Mouse (Mus musculus) spleen, embryonic (tissue): Measurements from ENCODE around the gene Runx3.

Experiments used
- CTCF ChIA-PET: fragments of 350-600 bp; sonication (Branson Sonifier 250); formaldehyde crosslinking; loops from one replicate; lab custom pipeline; 2022; lab: Charles Lee

Gene Runx3

DNA sequence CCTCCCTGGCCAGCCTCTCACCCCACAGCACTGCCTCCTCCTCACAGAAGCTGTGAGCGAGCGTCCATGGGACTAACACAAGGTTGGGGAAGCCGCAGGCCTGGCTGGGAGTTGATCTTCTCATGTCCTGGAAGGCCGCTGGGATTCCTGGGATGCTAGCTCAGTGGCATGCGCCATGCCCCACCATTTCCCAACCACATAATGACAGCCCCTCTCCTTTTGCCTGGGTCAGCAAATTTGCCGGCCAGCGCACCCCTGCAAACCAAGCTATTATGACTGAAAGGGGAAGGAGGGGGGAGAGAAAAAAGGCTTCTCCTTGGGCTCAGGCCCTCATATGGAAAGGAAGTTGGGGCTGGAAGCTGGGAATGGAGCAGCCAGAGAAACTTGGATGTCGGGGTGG, 6.8 kb upstream of the Runx3 start:
- CTCF ChIA-PET: no interaction called here

DNA sequence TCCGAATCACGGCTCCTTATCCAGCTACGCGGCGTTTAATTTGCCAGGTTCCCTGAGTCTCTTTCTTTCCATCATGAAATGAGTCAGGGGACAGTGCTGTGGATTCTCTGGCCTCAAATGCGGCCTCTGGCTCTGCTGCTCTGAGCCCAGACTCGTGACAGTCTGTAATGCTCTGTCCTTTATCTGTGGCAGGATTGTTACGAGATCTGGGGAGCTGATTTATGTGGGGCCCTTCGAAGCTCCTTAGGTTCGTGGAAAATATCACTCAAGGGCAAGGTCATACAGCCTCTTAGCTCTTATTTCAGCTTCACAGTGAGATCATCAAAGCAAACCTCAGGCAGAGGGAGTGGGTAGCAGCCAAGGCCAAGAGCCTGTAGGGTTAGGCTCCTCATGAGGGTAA, 6.2 kb upstream of the Runx3 start:
- CTCF ChIA-PET: no interaction called here

GRCm38 (mm10) chr4:135115426-135116170, 4.9 kb upstream of the Runx3 start:
- CTCF ChIA-PET: interaction anchor here (0.9 kb wide), 1 partner anchor 20 kb away, joined by 4 read pairs; no protein-coding TSS in a partner anchor

DNA sequence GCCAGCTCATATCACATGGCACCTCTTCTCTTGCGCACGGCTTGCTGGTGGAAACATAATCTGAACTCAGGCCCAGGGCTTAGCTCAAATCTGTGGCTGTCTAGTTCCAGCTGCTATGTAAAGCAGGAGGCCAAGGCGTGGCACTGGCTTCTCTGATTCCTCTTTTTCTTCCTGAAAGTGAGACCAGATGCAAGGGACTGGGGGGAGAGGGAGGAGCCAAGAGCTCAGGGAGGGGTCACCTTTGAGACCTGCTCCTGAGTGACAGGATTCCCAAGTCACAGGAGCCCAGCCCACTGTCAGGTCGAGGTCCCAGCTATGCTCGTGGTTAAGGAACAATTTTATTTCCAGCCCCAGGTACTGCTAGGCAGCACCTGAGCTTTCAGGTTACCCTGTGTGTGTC, 4.1 kb upstream of the Runx3 start:
- CTCF ChIA-PET: interaction anchor here (0.6 kb wide), 2 partner anchors 8 to 391 kb away, joined by 6 to 8 read pairs; no protein-coding TSS in a partner anchor

DNA sequence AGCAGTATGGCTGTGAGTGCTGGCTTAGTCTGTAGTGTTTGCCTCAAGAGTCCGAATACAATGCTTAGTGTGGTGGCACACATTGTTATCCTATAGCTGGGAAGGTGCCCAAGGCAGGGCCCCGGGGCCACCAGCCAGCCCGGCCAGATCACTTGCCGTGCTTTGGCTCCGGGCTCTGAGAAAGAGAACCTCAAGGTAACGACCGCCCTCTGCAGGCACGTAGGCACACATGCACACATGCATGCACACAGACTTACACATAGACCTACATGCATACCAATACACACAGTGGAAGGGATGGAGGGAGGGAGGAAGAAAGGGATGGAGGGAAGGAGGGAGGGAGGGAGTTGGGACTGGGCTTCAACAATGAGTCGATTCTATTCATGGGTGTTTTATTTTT, 2.6 kb upstream of the Runx3 start:
- CTCF ChIA-PET: no interaction called here

- CTCF ChIA-PET: no interaction called here
These were observed 1.5 kb upstream of the Runx3 start for GRCm38 (mm10) chr4:135118855-135119474.

- CTCF ChIA-PET: interaction anchor here (0.6 kb wide), 1 partner anchor 498 kb away, joined by 5 read pairs; no protein-coding TSS in a partner anchor
These were observed 3.3 kb downstream of the Runx3 start for GRCm38 (mm10) chr4:135123721-135124120.

DNA sequence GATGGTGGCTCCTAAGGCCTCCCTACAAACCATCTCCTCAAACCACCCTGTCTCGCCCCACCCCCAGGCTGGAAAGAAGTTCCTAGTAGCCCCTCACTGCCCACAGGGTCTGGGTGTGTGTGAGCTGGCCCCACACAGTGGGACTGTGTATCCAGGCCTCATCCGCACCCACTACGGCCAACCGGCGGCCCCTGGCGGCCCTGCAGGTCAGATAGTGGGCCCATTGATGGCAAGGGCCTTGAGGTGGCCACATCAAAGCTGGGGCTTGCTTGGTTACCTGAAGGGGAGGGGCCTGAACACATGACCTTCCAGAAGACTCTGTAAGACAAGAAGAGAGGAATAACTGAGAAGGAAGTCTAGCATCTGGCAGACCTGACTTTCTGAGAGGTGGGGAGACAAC, 4.3 kb downstream of the Runx3 start:
- CTCF ChIA-PET: no interaction called here

DNA sequence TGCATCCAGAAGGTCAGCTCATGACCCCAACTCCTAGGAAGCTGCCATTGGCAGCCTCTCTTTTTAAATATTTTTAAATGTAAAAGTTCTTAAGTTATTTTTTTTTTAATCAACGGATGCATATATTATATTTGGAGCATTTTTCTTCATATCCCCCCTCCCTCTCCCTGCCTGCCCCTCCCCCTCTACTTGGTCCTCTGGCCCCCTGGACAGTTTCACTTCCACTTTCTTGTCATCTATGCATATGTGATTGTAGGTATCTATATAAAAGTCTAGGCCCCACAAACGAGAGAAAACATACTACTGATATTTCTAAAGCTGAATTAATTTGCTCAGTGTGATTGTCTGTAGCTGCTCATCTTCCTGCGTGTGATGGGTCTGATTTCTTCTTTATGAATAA, 4.7 kb downstream of the Runx3 start:
- CTCF ChIA-PET: no interaction called here

DNA sequence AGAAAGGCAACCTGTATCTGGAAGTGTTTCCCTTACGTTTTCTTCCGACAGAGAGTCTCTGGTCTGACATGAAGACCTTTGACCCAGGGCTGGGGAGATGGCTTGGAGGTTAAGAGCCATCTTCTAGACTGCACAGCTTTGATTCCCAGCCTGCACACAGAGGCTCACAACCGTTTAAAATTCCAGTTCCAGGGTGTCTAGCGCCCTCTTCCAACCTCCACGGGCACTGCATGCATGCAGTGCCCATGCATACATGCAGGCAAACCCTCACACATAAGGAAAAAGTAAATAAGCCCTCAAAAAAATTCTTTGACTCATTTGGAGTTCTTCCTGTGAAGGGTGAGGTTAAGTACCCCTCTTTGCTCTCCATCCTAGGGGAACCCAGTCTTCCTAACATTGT, 5.9 kb downstream of the Runx3 start:
- CTCF ChIA-PET: no interaction called here

DNA sequence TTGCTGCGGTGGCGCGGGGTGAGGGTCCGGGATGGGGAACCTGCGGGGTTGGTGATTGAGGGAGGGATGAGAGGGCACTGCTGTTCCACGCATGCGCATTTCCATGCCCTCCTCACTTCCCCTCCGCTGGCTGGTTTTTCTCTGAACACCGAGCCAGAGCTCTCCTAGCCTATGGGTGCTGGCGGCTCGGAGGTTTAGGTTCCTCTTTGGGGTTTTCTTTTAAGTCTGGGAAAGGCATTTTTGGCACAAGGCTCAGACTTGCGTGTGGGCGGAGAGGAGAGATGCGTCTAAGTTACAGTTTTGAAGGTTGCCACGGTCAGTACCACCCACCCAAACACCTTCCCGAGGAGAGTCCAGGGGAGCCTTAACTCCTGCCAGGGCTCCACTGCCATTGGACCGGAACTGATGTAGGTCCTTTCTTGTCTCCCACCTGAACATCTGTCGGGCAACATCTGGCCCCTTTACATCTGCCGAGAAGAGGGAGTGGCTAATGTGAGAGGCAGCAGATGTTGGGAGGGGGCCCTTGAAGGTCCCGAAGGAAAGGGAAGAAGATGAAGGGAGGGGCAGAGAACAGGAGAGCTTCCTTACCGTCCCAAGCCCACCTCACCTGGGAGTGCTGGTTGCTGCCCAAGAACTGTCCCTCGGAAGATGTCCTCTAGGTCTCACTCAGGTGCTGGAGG, 8.5 kb downstream of the Runx3 start:
- CTCF ChIA-PET: interaction anchor here (0.6 to 1.0 kb wide), 2 partner anchors 9 to 27 kb away, joined by 3 to 4 read pairs; partner anchors contain the start of gene Runx3

- CTCF ChIA-PET: no interaction called here
These were observed 9.7 kb downstream of the Runx3 start for GRCm38 (mm10) chr4:135130156-135130555.

GRCm38 (mm10) chr4:135131145-135131544, 10.7 kb downstream of the Runx3 start:
- CTCF ChIA-PET: interaction anchor here (0.7 kb wide), 1 partner anchor 190 kb away, joined by 3 read pairs; no protein-coding TSS in a partner anchor

- CTCF ChIA-PET: interaction anchor here (0.6 kb wide), 1 partner anchor 229 kb away, joined by 3 read pairs; no protein-coding TSS in a partner anchor
These were observed 12.3 kb downstream of the Runx3 start for GRCm38 (mm10) chr4:135132797-135133196.

GRCm38 (mm10) chr4:135133711-135134110, 13.3 kb downstream of the Runx3 start:
- CTCF ChIA-PET: no interaction called here

DNA sequence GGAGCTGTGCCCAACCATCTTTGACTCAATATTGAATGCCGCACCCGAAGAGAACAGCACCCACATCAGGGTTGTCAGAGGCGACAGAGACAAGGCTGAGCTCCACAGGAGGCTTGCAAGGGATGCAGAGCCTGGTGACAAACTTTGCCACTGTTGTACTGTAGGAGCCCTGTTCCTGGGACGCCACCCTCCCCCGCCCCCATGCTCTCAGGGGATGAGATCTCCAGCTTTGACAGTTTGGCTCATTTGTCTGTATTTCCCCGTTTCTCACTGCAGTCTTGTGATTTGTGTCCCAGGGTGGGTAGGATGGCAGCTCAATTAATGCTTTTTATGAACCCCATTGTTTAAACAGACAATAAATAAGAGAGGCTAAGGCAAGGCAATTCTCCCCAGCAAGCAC, 14.9 kb downstream of the Runx3 start:
- CTCF ChIA-PET: interaction anchor here (1.4 kb wide), 1 partner anchor 15 kb away, joined by 4 read pairs; no protein-coding TSS in a partner anchor

- CTCF ChIA-PET: interaction anchor here (1.3 to 1.4 kb wide), 2 partner anchors 13 to 14 kb away, joined by 3 to 4 read pairs; no protein-coding TSS in a partner anchor
These were observed 15.8 kb downstream of the Runx3 start for GRCm38 (mm10) chr4:135136202-135136601.

DNA sequence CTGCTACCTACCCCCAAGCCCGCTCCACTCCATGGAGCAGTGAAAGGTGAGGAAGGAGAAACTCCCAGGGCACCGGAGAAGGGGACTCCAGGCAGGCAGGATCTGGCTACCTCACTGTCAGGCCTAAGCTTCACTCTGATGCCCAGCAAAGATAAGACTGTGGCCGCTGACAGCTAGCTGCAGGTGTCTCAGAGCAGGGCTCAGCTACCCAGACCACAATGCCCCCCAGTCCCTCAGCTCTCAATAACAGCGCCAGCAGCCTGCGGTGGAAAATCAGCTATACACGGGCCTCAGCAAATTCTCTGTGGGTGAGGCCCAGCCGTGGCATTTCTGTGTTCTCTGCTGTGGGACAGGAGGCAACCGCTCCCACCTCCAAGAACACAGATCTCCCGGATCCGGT, 16.2 kb downstream of the Runx3 start:
- CTCF ChIA-PET: interaction anchor here (1.3 kb wide), 1 partner anchor 13 kb away, joined by 3 read pairs; no protein-coding TSS in a partner anchor

DNA sequence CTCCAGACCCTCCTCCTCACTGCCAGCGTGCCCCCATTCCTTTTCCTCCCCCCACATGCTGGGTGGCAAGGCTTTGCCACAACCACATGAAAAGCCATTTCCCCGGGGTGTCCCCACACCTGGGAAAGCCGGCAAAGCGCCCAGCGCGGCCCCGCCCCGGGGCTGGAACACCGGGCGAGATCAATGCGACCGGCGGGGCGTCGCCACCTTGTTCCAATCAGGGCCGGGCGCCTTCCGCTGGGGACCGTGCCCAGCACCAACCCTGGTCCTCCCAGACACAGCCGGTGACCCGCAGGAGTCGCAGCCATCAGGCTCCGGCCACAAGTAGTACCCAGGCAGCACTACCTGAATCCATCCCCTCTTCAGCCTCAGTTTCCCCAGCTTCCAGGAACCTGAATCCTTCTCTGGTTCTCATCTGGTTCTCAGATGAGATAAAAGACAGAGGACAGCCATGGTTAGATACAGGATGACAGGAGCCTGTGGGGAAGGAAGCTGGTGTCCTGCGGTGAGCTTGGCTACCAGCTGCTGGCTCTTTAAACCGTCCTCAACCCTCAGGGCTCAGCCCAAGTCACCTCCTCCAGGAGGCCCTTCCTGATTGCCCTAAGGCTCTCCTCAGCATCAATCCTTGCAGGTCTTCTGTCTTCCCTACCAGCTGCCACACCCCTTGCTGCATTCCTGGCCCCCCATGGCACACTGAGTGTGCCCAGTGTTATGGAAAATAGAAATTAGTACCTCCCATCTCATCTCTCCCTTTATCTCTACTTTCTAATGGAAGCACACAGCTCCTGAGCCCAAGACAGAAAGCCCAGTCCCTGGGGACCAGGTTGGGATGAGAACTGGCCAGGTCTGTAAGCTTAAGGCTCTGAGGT, 20.4 kb downstream of the Runx3 start:
- CTCF ChIA-PET: no interaction called here

DNA sequence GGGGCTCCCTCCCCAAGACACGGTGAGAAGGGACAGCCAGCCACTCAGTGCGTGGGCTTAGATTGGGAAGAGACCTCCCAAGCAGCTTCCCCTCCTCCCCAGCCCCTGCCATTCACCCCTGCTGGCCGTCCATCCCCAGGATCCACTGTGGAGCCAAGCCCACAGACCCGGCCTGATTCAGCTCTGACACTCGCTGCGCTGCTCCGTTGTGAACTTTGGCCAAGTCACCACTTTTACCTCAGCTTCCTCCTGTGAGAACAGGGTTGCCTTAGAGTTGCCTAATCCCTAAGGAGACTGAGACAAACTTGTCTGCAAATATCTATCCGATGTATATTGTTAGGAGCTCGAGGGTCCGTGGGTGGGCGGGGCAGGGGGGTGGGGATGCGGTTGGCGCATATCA, 21.3 kb downstream of the Runx3 start:
- CTCF ChIA-PET: interaction anchor here (0.6 kb wide), 1 partner anchor 80 kb away, joined by 7 read pairs; no protein-coding TSS in a partner anchor

DNA sequence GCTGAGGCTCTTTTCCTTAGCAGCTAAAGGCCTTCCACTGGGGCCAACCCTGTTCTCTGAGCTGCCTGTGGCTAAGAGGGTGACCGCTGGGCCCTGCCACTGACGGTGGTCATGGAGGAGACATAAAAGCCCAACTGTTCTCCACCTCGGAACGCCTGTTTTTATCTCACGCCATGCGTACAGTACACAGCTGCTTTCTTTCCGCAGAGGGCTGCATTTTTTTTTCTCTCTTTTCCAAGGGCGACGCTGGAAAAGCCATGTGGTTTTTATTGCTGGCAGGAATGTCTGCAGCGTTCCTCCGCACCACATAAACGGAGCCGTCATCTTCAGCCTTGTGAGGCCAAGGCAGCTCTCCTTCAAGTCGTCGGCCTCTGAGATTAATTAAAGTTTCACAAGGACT, 26.3 kb downstream of the Runx3 start:
- CTCF ChIA-PET: interaction anchor here (0.6 to 0.7 kb wide), 2 partner anchors 35 to 190 kb away, joined by 5 to 15 read pairs; no protein-coding TSS in a partner anchor
